Mouse (Mus musculus) regulatory T cell (primary cell): ENCODE results near the gene Ccnd3.

Source experiments
- in situ Hi-C: fragments of 300-600 bp; cut with MboI, MseI; formaldehyde crosslinking; loops from one replicate; pipeline ENCODE4 v1.15.1; 2025; ENCODE audit warnings: high pct_unique_total_duplicates

The Ccnd3 gene

GRCm38 (mm10) chr17:47504941-47505346 lies at the start of gene Ccnd3:
Ccnd3 (plus strand) TSS chr17:47505051.
- in situ Hi-C loops: loop anchor here (5.0 kb wide), 1 partner anchor 187 kb away; the partner anchor contains the start of genes Gm21981 and Prickle4

- in situ Hi-C loops: no loop called here
Measured at GRCm38 (mm10) chr17:47458310-47458709, 46.5 kb upstream of the Ccnd3 start.

GRCm38 (mm10) chr17:47458936-47459335 lies 45.9 kb upstream of the Ccnd3 start:
- in situ Hi-C loops: no loop called here

- in situ Hi-C loops: no loop called here
Measured at GRCm38 (mm10) chr17:47459341-47459919, 45.4 kb upstream of the Ccnd3 start.

- in situ Hi-C loops: no loop called here
Measured at GRCm38 (mm10) chr17:47461688-47462087, 43.2 kb upstream of the Ccnd3 start.

- in situ Hi-C loops: no loop called here
Measured at GRCm38 (mm10) chr17:47462209-47462608, 42.6 kb upstream of the Ccnd3 start.

GRCm38 (mm10) chr17:47462728-47463388 lies 42.0 kb upstream of the Ccnd3 start:
- in situ Hi-C loops: no loop called here

- in situ Hi-C loops: no loop called here
Measured at GRCm38 (mm10) chr17:47464248-47464965, 40.4 kb upstream of the Ccnd3 start.

GRCm38 (mm10) chr17:47465016-47465415 lies 39.8 kb upstream of the Ccnd3 start:
- in situ Hi-C loops: loop anchor here (5.0 kb wide), 1 partner anchor 58 kb away; no protein-coding TSS in a partner anchor

GRCm38 (mm10) chr17:47466284-47466683 lies 38.6 kb upstream of the Ccnd3 start:
- in situ Hi-C loops: loop anchor here (5.0 kb wide), 1 partner anchor 59 kb away; no protein-coding TSS in a partner anchor

- in situ Hi-C loops: loop anchor here (5.0 kb wide), 1 partner anchor 60 kb away; no protein-coding TSS in a partner anchor
Measured at GRCm38 (mm10) chr17:47467659-47468058, 37.2 kb upstream of the Ccnd3 start.

GRCm38 (mm10) chr17:47468063-47468462 lies 36.8 kb upstream of the Ccnd3 start:
- in situ Hi-C loops: loop anchor here (5.0 kb wide), 1 partner anchor 61 kb away; no protein-coding TSS in a partner anchor

- in situ Hi-C loops: loop anchor here (5.0 kb wide), 1 partner anchor 61 kb away; no protein-coding TSS in a partner anchor
Measured at GRCm38 (mm10) chr17:47468466-47468865, 36.4 kb upstream of the Ccnd3 start.

GRCm38 (mm10) chr17:47469642-47470041 lies 35.2 kb upstream of the Ccnd3 start:
- in situ Hi-C loops: loop anchor here (5.0 kb wide), 1 partner anchor 62 kb away; no protein-coding TSS in a partner anchor

GRCm38 (mm10) chr17:47470121-47470520 lies 34.7 kb upstream of the Ccnd3 start:
- in situ Hi-C loops: no loop called here

GRCm38 (mm10) chr17:47470686-47471085 lies 34.2 kb upstream of the Ccnd3 start:
- in situ Hi-C loops: no loop called here

GRCm38 (mm10) chr17:47472435-47473350 lies 32.2 kb upstream of the Ccnd3 start:
- in situ Hi-C loops: no loop called here

GRCm38 (mm10) chr17:47473434-47473974 lies 31.3 kb upstream of the Ccnd3 start:
- in situ Hi-C loops: no loop called here

GRCm38 (mm10) chr17:47474250-47474649 lies 30.6 kb upstream of the Ccnd3 start:
- in situ Hi-C loops: no loop called here

GRCm38 (mm10) chr17:47475181-47475580 lies 29.7 kb upstream of the Ccnd3 start:
- in situ Hi-C loops: no loop called here

- in situ Hi-C loops: no loop called here
Measured at GRCm38 (mm10) chr17:47475714-47476113, 29.1 kb upstream of the Ccnd3 start.
